Mouse (Mus musculus) layer of hippocampus, adult 11-12 months (tissue): ENCODE measurements at regions not wholly inside any gene's neighbourhood (a gene's known extent, or its start where the extent isn't known, plus 50 kb on each side); places are given as distances from the start of the nearest gene placed in this dataset.

Experiments used
- DNase-seq: peaks from one replicate; pipeline ENCODE4 v3.0.0; 2022; ENCODE audit warnings: low spot score

DNA sequence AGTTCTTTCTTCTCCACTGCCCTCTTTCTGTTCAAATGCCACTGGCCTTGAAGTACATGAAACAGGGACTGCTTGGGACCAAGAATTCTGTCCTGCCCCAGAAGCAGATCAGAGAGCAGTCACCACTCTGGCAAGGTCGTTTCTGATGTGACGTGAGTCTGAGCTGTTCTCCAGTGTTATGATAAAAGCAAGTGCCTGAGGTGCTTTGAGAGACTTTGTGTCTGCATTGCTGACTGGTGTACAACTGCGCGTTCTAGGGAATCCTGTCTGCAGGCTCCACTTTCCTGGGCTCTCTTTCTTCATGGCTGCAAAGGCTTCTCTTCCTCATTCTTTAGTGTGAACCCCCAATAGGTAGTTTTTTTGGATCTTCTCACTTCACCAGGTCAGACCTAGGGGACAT, 356.8 kb upstream of the Acvr2a start:
- no peak for DNase-seq

- DNase-seq, result no peak
Measured at GRCm38 (mm10) chr2:48465483-48465882, 348.4 kb upstream of the Acvr2a start.

DNA sequence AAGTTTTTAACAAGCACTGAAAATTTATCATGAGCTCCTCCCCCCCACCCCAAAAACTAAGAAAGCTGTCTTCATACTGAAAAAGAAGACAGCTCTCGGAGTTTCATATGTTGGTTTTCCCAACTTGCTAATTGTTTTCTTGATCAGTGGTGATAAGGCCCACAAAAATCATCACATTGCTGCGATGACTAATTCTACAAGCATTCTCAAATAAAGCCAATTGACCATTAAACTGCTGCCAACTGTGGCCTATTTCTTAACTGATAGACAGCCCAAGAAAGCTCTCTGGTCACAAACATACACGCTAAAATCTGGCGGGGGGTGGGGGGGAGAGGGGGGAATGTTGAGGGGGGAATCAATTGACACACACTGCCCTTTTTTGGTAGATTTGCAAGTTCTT, 345.0 kb upstream of the Acvr2a start:
- no peak for DNase-seq

DNA sequence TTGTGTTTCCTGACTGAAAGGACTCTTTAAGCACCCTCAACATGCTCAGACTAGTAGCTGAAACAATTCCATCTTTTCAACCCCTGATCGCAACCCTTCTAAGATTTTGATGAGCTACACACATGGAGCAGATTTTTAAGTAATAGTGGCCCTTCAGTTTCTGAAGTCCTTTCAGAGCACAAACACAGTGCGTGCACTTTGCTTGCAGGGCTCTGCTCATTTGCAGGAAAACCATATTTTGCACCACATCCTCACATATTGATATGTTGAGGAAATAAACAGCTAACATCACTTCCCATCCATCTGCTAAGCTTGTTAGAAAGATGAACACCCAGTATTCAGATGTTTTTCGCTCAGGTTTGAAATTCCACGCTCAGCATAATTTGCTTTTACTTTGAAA, 344.6 kb upstream of the Acvr2a start:
- DNase-seq, result no peak

- DNase-seq, result no peak
Measured at GRCm38 (mm10) chr2:48473102-48473501, 340.8 kb upstream of the Acvr2a start.

- no peak for DNase-seq
Measured at GRCm38 (mm10) chr2:48474642-48475041, 339.3 kb upstream of the Acvr2a start.

GRCm38 (mm10) chr2:48476777-48477176, 337.1 kb upstream of the Acvr2a start:
- DNase-seq, result no peak

DNA sequence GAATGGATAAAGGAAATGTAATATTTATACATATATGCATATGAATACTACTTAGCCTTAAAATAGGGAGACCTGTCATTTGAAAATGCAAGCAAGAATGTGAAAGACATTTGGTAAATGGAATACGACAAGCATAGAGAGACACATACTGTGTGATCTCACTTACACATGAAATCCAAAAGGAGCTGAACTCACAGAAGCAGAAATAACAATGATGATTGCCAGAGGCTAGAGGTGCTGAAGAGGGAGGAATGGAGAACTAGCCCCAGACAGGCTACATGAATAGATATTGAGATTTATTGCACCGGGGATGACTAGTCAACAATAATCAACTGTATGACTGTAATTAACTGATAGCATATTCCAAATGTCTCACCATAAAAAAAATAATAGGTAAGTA, 336.6 kb upstream of the Acvr2a start:
- DNase-seq, result no peak

DNA sequence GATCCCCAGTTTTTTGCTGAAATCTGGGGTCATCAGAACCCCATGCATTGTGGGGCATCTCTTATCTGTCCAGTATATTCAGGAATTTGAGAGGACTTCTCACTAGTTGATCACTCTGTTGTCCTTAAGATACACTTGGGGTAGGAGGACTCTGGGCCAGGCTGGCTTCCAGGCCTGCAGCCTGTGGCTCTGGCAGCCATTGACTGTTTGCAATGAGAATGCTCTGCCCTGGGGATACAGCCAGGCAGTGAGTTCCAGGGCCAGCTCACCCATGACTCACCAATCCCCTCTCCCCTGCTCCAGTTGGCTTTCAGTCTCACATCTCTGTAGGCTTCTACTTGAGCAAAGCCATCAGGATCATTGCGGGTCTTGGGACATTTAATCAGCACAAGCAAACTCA, 334.3 kb upstream of the Acvr2a start:
- no peak for DNase-seq

- no peak for DNase-seq
Measured at GRCm38 (mm10) chr2:48480428-48481191, 333.3 kb upstream of the Acvr2a start.

GRCm38 (mm10) chr2:48481209-48481742, 332.6 kb upstream of the Acvr2a start:
- DNase-seq, result no peak

GRCm38 (mm10) chr2:48493574-48493973, 320.3 kb upstream of the Acvr2a start:
- DNase-seq, result no peak

- DNase-seq, result no peak
Measured at GRCm38 (mm10) chr2:48494065-48494464, 319.8 kb upstream of the Acvr2a start.

GRCm38 (mm10) chr2:48494632-48495031, 319.3 kb upstream of the Acvr2a start:
- no peak for DNase-seq

DNA sequence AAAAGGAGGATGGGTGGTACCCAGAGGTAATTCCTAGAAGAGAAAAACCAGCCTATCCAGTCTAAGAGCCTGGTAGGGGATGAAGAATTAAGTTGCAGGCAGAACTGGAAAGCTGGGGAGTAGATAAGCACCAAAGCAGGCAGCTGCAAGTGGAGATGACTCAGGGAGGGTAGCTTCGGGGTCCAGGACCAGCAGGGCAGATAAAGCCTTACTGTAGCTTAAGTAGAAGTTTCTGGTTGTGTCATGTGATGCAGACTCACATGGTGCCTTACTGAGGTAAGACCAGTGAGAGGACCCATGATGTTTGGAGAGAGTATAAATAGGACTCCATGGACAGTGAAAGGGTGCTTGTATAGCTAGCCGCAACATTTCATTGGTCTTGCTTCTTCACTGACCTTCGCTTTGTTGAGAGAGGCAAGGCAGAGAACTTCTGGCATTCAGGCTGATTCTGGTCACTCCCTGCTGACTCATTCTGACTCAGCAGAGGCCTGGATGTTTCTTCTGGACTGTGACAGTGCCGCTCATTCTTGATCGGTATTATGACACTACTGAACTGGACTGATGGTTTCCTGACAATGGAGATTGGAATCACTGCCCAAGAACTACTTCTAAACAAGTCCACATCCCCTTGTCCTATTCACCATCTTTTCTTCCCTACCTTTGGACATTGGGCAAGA, 315.7 kb upstream of the Acvr2a start:
- no peak for DNase-seq

DNA sequence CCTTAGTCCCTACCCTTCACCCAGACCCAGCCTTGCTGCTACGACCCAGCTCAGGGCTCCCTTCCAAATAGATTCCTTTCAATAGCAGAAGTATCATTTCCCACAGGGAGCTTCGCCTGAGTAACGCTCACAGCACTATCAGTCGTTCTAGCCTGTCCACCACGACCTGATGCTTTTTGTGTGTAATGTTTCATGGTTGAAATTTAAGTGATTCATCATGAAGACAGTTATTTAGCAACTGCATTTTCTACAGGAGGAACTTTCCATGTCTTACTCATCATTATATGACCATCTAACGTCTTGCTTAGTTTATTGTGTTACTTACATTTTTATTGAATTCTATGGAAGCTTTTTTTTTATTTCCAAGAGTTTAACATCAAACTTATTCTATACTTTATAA, 314.5 kb upstream of the Acvr2a start:
- DNase-seq, result no peak

DNA sequence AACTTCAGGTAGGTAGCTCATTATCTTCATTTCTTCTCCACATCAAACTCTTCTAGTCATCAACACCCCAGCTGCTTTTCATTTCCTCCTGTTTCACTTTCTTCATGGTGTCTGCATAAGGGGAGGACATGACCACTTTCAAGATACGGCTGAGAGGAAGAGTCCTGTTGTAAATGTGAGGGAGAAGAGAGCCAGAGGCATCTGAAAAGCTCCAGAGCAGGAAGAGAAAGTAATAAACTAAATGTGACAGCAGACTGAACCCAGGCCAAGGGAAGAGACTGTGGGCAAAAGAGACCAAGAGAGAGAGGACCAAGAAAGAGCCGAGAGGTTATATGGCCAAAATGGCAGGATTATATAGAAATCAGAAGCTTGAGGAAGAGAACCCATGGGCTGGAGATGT, 312.5 kb upstream of the Acvr2a start:
- DNase-seq, result no peak

DNA sequence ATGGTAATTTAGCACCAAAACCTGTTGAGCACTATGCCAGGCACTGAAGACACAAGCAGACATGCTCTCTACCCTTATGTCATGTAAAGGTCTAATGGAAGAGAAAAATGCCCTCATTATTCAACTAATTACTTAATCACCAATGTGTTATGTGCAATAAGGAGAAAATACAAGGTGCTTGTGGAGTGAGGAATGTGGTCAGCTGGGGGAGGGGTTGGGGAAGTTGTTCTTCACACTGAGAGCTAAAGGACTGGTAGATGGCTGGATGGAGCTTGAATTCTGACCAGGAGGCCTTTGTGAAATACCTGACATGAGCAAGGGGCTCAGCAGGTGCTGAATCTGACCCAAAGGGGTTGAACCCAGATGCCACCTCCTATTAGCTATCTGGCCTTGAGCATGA, 300.1 kb upstream of the Acvr2a start:
- DNase-seq, result no peak

DNA sequence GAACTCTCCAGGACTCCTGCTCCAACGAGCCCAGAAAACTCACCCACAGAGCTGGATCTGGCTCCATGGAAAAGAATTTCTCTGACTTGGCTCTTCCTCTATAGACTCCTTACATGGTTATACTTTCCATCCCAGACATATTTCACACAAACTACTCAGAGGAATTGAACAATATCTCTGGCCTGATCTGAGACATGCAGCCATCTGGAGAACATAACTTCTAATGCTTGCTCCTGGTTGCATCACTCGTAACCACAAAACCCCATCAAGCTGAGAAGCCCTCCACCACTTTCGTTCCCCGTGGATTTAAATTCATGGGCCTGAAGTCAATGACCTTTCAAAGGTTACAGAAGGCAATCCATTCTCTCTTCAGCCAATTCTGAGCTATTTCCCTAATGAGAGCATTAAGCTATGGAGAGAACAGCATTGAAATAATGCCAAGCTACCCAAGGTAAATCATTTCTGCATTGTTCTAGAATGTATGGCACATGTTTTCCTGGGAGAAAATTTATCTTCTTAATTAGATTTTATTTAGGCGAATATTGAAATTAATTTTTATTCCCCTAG, 294.0 kb upstream of the Acvr2a start:
- DNase-seq, result no peak

GRCm38 (mm10) chr2:48520535-48520971, 293.4 kb upstream of the Acvr2a start:
- DNase-seq, result no peak

GRCm38 (mm10) chr2:48535453-48535852, 278.5 kb upstream of the Acvr2a start:
- DNase-seq, result no peak

DNA sequence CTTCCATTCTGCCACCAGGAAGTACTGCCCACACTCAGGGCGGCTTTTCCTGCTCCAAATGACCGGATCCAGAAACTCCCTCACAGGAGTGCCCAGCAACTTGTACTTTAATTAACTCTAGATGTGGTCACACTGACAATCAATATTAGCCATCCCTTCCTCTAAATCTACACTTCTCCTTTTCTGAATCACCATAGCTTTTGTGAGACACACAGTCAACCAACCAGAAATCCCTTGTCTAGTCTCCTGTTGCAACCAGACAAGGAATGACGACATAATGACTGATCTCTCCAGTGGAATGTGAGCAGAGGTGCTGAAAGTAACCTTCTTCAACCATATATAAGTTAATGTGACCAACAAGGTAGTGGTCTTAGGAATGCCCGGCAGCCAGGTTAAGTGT, 277.0 kb upstream of the Acvr2a start:
- DNase-seq, result no peak

GRCm38 (mm10) chr2:48538668-48539341, 275.1 kb upstream of the Acvr2a start:
- no peak for DNase-seq
